Mouse (Mus musculus) testis, adult 2 months (tissue): ENCODE measurements around the gene Ntrk2. TPM values are rescaled to one million over a fixed set of nuclear protein-coding genes. Genes with fewer than 3 reads are reported as not detected.
A peak's percentile ranks its signal among the peaks of the same experiment; 100 is the strongest.

Experiments
- H3K27ac ChIP-seq: fragments of 200-500 bp; 2 replicates; pipeline ENCODE4 v1.5.1; 2012; ENCODE audit warnings: low read depth, low read length; ENCODE audit not compliant: control insufficient read depth, insufficient read depth
- H3K27me3 ChIP-seq: fragments of 200-500 bp; 2 replicates; pipeline ENCODE4 v1.6.1; 2012; ENCODE audit warnings: mild to moderate bottlenecking, low read length, moderate library complexity; ENCODE audit not compliant: control insufficient read depth, insufficient read depth
- H3K36me3 ChIP-seq: fragments of 200-500 bp; 2 replicates; pipeline ENCODE4 v1.6.1; 2012; ENCODE audit warnings: mild to moderate bottlenecking, low read length; ENCODE audit not compliant: control insufficient read depth, insufficient read depth
- H3K4me1 ChIP-seq: fragments of 200-500 bp; 2 replicates; pipeline ENCODE4 v1.6.1; 2012; ENCODE audit warnings: low read length; ENCODE audit not compliant: control insufficient read depth, insufficient read depth
- H3K4me3 ChIP-seq: fragments of 200-500 bp; 2 replicates; pipeline ENCODE4 v1.5.1; 2012; ENCODE audit warnings: low read depth, mild to moderate bottlenecking, low read length, moderate library complexity, mixed read lengths; ENCODE audit not compliant: control insufficient read depth
- CTCF ChIP-seq: fragments of 200-500 bp; IDR thresholded peaks from 2 replicates; pipeline ENCODE4 v1.5.1; 2012; ENCODE audit warnings: low read depth, mild to moderate bottlenecking, inconsistent platforms, low read length, moderate library complexity; ENCODE audit not compliant: control insufficient read depth, insufficient read depth, insufficient replicate concordance
- POLR2A ChIP-seq: fragments of 200-500 bp; IDR thresholded peaks from 2 replicates; pipeline ENCODE4 v1.6.1; 2012; ENCODE audit warnings: low read depth, mild to moderate bottlenecking, inconsistent platforms, low read length, moderate library complexity; ENCODE audit not compliant: control insufficient read depth
- polyA plus RNA-seq: library from polyadenylated mRNA; depleted of rRNA; stranded (reverse); fragments of >200 nt; gene quantifications from 2 replicates; pipeline ENCODE4 v1.2.3, GENCODE M21; 2012

Gene Ntrk2
- polyA plus RNA-seq, 1 experiment = 2.0 TPM

DNA sequence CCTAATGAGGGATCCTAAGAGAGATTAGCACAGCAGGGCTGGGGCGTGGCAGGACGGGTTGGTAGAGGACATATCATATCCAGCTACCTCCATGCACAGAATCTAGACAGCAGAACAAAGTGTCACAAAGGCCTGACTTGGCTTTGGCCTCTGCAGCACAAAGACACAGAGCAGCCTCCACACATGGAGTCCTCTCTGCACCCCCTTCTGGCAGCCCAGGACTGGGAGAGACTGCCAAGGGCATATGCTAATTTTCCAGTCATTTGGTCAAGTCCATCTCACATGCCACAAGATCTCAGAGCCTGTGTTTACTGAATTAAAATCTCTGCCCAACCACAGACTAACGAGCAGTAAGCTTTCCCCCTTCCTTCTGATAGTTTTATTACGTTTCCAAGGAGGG lies 132.1 kb downstream of the Ntrk2 start:
- H3K4me3 ChIP-seq = no peak overlapping the region
- H3K4me1 ChIP-seq = peaks cover 4% of the 10 kb centered on the region; the same call in 1 of the 2 replicates
- TF ChIP-seq POLR2A = no peak
- no peak overlapping the region for H3K27ac ChIP-seq
- no peaks in the 10 kb centered on the region for H3K36me3 ChIP-seq
- H3K27me3 ChIP-seq = no peaks in the 10 kb centered on the region

- Histone ChIP-seq H3K4me3 (no peak overlapping the region), H3K27me3 (no peaks in the 10 kb centered on the region), H3K36me3 (no peaks in the 10 kb centered on the region), H3K4me1 (peaks cover 4% of the 10 kb centered on the region; the same call in 1 of the 2 replicates), H3K27ac (no peak overlapping the region)
- TF ChIP-seq POLR2A (no peak), CTCF (no peak)
Observed at GRCm38 (mm10) chr13:58940208-58940607, 133.8 kb downstream of the Ntrk2 start.

DNA sequence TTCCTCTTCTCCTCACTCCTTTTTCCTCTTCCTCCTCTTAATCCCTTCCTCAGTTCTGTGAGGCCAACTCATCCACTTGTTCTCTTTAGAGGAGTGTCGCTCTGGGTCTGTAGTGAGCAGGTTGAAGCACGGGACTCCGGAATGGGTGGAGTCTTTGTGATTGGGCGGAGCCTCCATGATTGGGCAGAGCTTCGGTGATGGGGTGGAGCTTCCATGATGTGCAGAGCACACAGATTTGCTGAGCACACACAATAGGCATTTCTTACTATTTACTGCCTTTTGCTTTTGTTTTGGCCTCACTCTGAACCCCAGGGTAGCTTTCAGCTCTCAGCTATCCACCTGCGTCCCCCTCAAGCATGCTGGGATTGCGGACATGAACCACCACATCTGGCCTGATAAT lies 134.4 kb downstream of the Ntrk2 start:
- H3K27ac ChIP-seq = no peak overlapping the region
- peaks cover 4% of the 10 kb centered on the region; the same call in 1 of the 2 replicates for H3K4me1 ChIP-seq
- H3K27me3 ChIP-seq = no peaks in the 10 kb centered on the region
- H3K4me3 ChIP-seq = peak overlapping the region; percentile 7; the same call in 1 of the 2 replicates
- H3K36me3 ChIP-seq = no peaks in the 10 kb centered on the region
- TF ChIP-seq CTCF (no peak), POLR2A (no peak)

- peaks cover 4% of the 10 kb centered on the region; the same call in 1 of the 2 replicates for H3K4me1 ChIP-seq
- no peaks in the 10 kb centered on the region for H3K27me3 ChIP-seq
- H3K27ac ChIP-seq = no peak overlapping the region
- no peak overlapping the region for H3K4me3 ChIP-seq
- no peak for TF ChIP-seq CTCF
- TF ChIP-seq POLR2A = no peak
- H3K36me3 ChIP-seq = no peaks in the 10 kb centered on the region
Observed at GRCm38 (mm10) chr13:58945781-58946180, 139.4 kb downstream of the Ntrk2 start.

DNA sequence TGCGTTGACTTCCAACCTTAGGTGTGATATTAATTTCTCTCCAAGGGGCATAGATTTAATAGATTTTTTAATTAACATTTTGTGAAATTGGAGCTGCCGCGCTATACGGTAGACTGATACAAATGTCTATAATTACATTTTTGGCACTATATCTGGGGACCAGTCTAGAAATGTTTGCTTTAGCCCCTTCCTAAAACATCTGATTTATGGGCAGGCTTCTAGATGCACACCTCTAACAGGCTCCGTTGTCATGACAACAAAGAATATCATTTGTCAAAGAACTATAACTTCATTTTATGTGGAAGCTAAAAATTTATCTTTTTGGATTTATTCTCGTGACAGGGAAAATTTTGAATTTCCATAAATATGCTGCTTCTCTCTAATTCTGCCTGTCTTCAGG lies 140.2 kb downstream of the Ntrk2 start:
- Histone ChIP-seq H3K27ac (no peak overlapping the region), H3K36me3 (no peaks in the 10 kb centered on the region), H3K4me1 (no peaks in the 10 kb centered on the region), H3K4me3 (no peak overlapping the region), H3K27me3 (no peaks in the 10 kb centered on the region)
- TF ChIP-seq CTCF = no peak
- no peak for TF ChIP-seq POLR2A

GRCm38 (mm10) chr13:58947056-58947455 lies 140.7 kb downstream of the Ntrk2 start:
- Histone ChIP-seq H3K27me3 (no peaks in the 10 kb centered on the region), H3K36me3 (no peaks in the 10 kb centered on the region), H3K4me3 (no peak overlapping the region), H3K27ac (no peak overlapping the region), H3K4me1 (no peaks in the 10 kb centered on the region)
- TF ChIP-seq POLR2A (no peak), CTCF (no peak)

GRCm38 (mm10) chr13:58954331-58954730 lies 148.0 kb downstream of the Ntrk2 start:
- TF ChIP-seq POLR2A (no peak), CTCF (no peak)
- H3K27me3 ChIP-seq = no peaks in the 10 kb centered on the region
- no peaks in the 10 kb centered on the region for H3K4me1 ChIP-seq
- no peak overlapping the region for H3K4me3 ChIP-seq
- no peaks in the 10 kb centered on the region for H3K36me3 ChIP-seq
- H3K27ac ChIP-seq = no peak overlapping the region

- Histone ChIP-seq H3K27ac (no peak overlapping the region), H3K36me3 (no peaks in the 10 kb centered on the region)
- TF ChIP-seq POLR2A = no peak
- TF ChIP-seq CTCF = no peak
Observed at GRCm38 (mm10) chr13:58954764-58955163, 148.4 kb downstream of the Ntrk2 start.

More at GRCm38 (mm10) chr13:58954764-58955163, 148.4 kb downstream of the Ntrk2 start:
- no peaks in the 10 kb centered on the region for H3K4me1 ChIP-seq
- no peak overlapping the region for H3K4me3 ChIP-seq
- no peaks in the 10 kb centered on the region for H3K27me3 ChIP-seq
